Mouse (Mus musculus) gastrocnemius, adult 18-20 months (tissue): ENCODE data around the gene Psenen. TPM values are rescaled to one million over a fixed set of nuclear protein-coding genes. Genes with fewer than 3 reads are reported as not detected.

Source experiments
- DNase-seq: peaks from one replicate; pipeline ENCODE4 v3.0.0; 2021; ENCODE audit warnings: low spot score
- microRNA-seq: library from miRNA; unstranded; fragments of <30 nt; microRNA quantifications from one replicate; pipeline ENCODE4 v1.2.0, GENCODE M21; 2021
- total RNA-seq, 2 experiments: library from RNA; stranded (reverse); gene quantifications; 2 replicates each; pipeline ENCODE4 v1.2.3; 2021

The Psenen gene
- total RNA-seq, 2 experiments from 2014 or later, result 122 to 132 TPM

- no peak for DNase-seq
These were observed 43.0 kb downstream of the Psenen start for GRCm38 (mm10) chr7:30520396-30520795.

- no peak for DNase-seq
These were observed 45.1 kb downstream of the Psenen start for GRCm38 (mm10) chr7:30518325-30518724.

DNA sequence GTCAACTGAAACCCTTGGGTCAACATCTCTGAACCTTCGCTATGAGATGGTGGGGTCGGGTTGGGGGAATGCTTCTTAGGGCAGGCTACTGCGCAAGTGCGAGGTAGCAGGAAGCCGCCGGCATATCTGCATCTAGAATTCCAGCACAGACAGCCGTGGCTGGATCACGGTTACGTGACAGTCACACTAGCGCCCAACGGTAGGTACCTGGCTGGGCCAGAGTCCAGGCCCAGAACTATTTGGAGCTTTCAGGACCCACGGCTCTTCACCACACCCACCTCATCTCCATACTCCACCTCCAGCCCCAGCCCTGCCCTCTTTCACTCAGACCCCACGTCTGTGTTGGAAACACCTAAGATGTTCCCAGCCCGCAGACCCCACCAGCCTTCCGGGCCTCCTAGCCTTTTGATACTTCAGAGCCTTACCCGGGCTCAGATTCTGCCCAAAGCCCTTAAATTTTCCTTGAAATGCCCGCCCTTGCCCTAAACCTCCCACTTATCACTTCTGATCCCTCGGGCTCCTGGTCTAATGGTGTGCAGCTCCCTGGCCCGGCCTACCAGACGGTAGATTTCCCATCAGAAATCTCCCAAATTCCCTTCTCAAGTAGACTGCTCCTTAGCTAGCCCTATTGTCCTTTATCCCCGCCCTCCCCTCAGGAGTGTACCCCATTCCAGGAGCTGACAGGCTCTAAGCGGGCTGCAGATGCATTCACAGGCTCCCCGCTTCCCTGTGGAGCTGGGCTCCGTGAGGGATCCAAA, 48.2 kb downstream of the Psenen start:
- DNase-seq, result no peak

Small RNA genes lying within 50 kb of the gene (microRNA-seq; reads per million reads assigned to microRNA genes)
- gene Gm38670 (1.7 reads per million), gene Mir3569 (not detected)

Other genes starting within 250 kb of the Psenen start
- 1 to 10 TPM; 2.0 to 2.1 TPM for gene Syne4, start 248.8 kb downstream of the Psenen start, total RNA-seq
- under 1 TPM; 0.59 TPM for gene E130208F15Rik, start 241.9 kb downstream of the Psenen start, total RNA-seq
- gene Sdhaf1, start 239.7 kb downstream of the Psenen start, total RNA-seq, result 1 to 10 TPM; 6.5 to 7.6 TPM
- 1 to 10 TPM; 4.7 to 5.3 TPM for gene Lrfn3, start 200.9 kb downstream of the Psenen start, total RNA-seq
- 1 to 10 TPM; 3.3 to 6.3 TPM for gene Tyrobp, start 149.9 kb downstream of the Psenen start, total RNA-seq
- gene Hcst, start 143.8 kb downstream of the Psenen start, total RNA-seq, result not detected
- under 1 TPM in 1 of 2 experiments, not detected in 1; 0.11 TPM for gene Nfkbid, start 141.9 kb downstream of the Psenen start, total RNA-seq
- gene Aplp1, start 118.1 kb downstream of the Psenen start, total RNA-seq, result 1 to 10 TPM in 1 of 2 experiments, under 1 TPM in 1; 0.82 to 1.4 TPM
- not detected for gene Kirrel2, start 105.9 kb downstream of the Psenen start, total RNA-seq
- gene Nphs1, start 105.3 kb downstream of the Psenen start, total RNA-seq, result not detected
- gene Prodh2, start 70.0 kb downstream of the Psenen start, total RNA-seq, result not detected
- gene Arhgap33, start 28.6 kb downstream of the Psenen start, total RNA-seq, result under 1 TPM; 0.27 to 0.47 TPM
- 1,000 to 10,000 TPM; 1,641 to 2,096 TPM for gene Hspb6, start 11.4 kb downstream of the Psenen start, total RNA-seq
- 1 to 10 TPM; 5.1 to 8.0 TPM for gene Proser3, start 11.3 kb downstream of the Psenen start, total RNA-seq
- 1 to 10 TPM; 8.7 to 9.0 TPM for gene Lin37, start 3.8 kb downstream of the Psenen start, total RNA-seq
- gene U2af1l4, start 326 bp downstream of the Psenen start, total RNA-seq, result 10 to 100 TPM; 50.9 to 53.6 TPM
- 1 to 10 TPM; 1.0 to 1.3 TPM for gene Gm49396, start 283 bp downstream of the Psenen start, total RNA-seq
- gene Igflr1, start 1.8 kb upstream of the Psenen start, total RNA-seq, result 1 to 10 TPM in 1 of 2 experiments, under 1 TPM in 1; 0.82 to 1.4 TPM
- gene Kmt2b, start 25.1 kb upstream of the Psenen start, total RNA-seq, result 10 to 100 TPM; 12.5 to 12.9 TPM
- gene Zbtb32, start 35.3 kb upstream of the Psenen start, total RNA-seq, result not detected
- not detected for gene Upk1a, start 49.2 kb upstream of the Psenen start, total RNA-seq
- 1,000 to 10,000 TPM; 2,016 to 2,070 TPM for gene Cox6b1, start 62.5 kb upstream of the Psenen start, total RNA-seq
- not detected for gene Etv2, start 72.2 kb upstream of the Psenen start, total RNA-seq
- 10 to 100 TPM; 37.6 to 40.7 TPM for gene Rbm42, start 86.7 kb upstream of the Psenen start, total RNA-seq
- gene Haus5, start 101.4 kb upstream of the Psenen start, total RNA-seq, result 1 to 10 TPM; 2.6 to 3.8 TPM
- 1 to 10 TPM; 2.8 to 3.9 TPM for gene Pmis2, start 108.0 kb upstream of the Psenen start, total RNA-seq
- gene 2200002J24Rik, start 135.3 kb upstream of the Psenen start, total RNA-seq, result not detected
- gene Atp4a, start 148.6 kb upstream of the Psenen start, total RNA-seq, result under 1 TPM in 1 of 2 experiments, not detected in 1; 0.07 TPM
- gene Tmem147, start 165.9 kb upstream of the Psenen start, total RNA-seq, result 100 to 1,000 TPM; 215 to 233 TPM
- not detected for gene Gapdhs, start 180.1 kb upstream of the Psenen start, total RNA-seq
- gene Sbsn, start 187.8 kb upstream of the Psenen start, total RNA-seq, result 1 to 10 TPM; 2.8 to 4.9 TPM
- gene Dmkn, start 200.1 kb upstream of the Psenen start, total RNA-seq, result under 1 TPM; 0.46 to 0.97 TPM
- gene Krtdap, start 224.3 kb upstream of the Psenen start, total RNA-seq, result 1 to 10 TPM in 1 of 2 experiments, not detected in 1; 2.1 TPM